Mouse (Mus musculus) layer of hippocampus, postnatal 14 days (tissue): Measurements from ENCODE around the gene Klhl22. TPM values are rescaled to one million over a fixed set of nuclear protein-coding genes. Genes with fewer than 3 reads are reported as not detected.
"Not testable (repeated sequence)": the region's sequence is repeated elsewhere in the genome, so short reads cannot be mapped to it uniquely, and the experiment has no call there.

Experiments used
- DNase-seq, 2 experiments: peaks; one replicate each; pipeline ENCODE4 v3.0.0; 2021 to 2022; ENCODE audit warnings: low spot score in 2 of 2, mixed read lengths in 1 of 2
- long read RNA-seq, 2 experiments: library from polyadenylated mRNA; stranded (forward); transcript quantifications; one replicate each; pipeline ENCODE4 v2.0.0; 2021
- total RNA-seq, 2 experiments: library from RNA; stranded (reverse); gene quantifications; 2 replicates each; pipeline ENCODE4 v1.2.3; 2021

The Klhl22 gene
- 100 to 1,000 TPM in 1 of 2 experiments, 10 to 100 TPM in 1; 91.8 to 108 TPM for total RNA-seq
- long read RNA-seq, experiment 1, partial matches to known transcripts, result 22 of 134 reads
- long read RNA-seq, experiment 1, other reads (novel, unspliced or antisense), result 106 of 134 reads
- long read RNA-seq, experiment 2, transcript Klhl22-207 (7 exons, 2,544 nt), result major isoform, 18 of 228 reads
- long read RNA-seq, experiment 2, partial matches to known transcripts, result 112 of 228 reads
- long read RNA-seq, experiment 2, other reads (novel, unspliced or antisense), result 96 of 228 reads

GRCm38 (mm10) chr16:17759344-17759773, at the start of gene Klhl22:
Gene Klhl22, plus strand, starts transcription at chr16:17759618.
- DNase-seq, result peak; percentile 89

- no peak for DNase-seq
Measured at GRCm38 (mm10) chr16:17717791-17718190, 41.6 kb upstream of the Klhl22 start.

GRCm38 (mm10) chr16:17721114-17721808, 38.2 kb upstream of the Klhl22 start:
- no peak for DNase-seq

- peak in 1 of 2 experiments; percentile 5 for DNase-seq
Measured at GRCm38 (mm10) chr16:17721822-17722460, 37.5 kb upstream of the Klhl22 start.

- DNase-seq, result peak; percentile 89 to 95
Measured at GRCm38 (mm10) chr16:17722461-17723324, 36.7 kb upstream of the Klhl22 start.

GRCm38 (mm10) chr16:17723325-17723626, 36.1 kb upstream of the Klhl22 start:
- no peak for DNase-seq

- DNase-seq, result no peak
Measured at GRCm38 (mm10) chr16:17724448-17724847, 35.0 kb upstream of the Klhl22 start.

GRCm38 (mm10) chr16:17727179-17727861, 32.1 kb upstream of the Klhl22 start:
- no peak for DNase-seq

- DNase-seq, result no peak
Measured at GRCm38 (mm10) chr16:17729974-17730373, 29.4 kb upstream of the Klhl22 start.

- DNase-seq, result no peak
Measured at GRCm38 (mm10) chr16:17732021-17732420, 27.4 kb upstream of the Klhl22 start.

GRCm38 (mm10) chr16:17732431-17732830, 27.0 kb upstream of the Klhl22 start:
- DNase-seq, result no peak

- no peak for DNase-seq
Measured at GRCm38 (mm10) chr16:17732841-17733340, 26.5 kb upstream of the Klhl22 start, which contains the start of gene Med15. Gene Med15, minus strand, starts transcription at chr16:17732891.

- DNase-seq, result no peak
Measured at GRCm38 (mm10) chr16:17733646-17734045, 25.8 kb upstream of the Klhl22 start.

- DNase-seq, result not testable (repeated sequence)
Measured at GRCm38 (mm10) chr16:17734872-17735271, 24.5 kb upstream of the Klhl22 start.

- DNase-seq, result no peak
Measured at GRCm38 (mm10) chr16:17736156-17736555, 23.3 kb upstream of the Klhl22 start.

GRCm38 (mm10) chr16:17740080-17740479, 19.3 kb upstream of the Klhl22 start:
- DNase-seq, result no peak

GRCm38 (mm10) chr16:17742810-17743209, 16.6 kb upstream of the Klhl22 start:
- no peak for DNase-seq

GRCm38 (mm10) chr16:17743279-17743678, 16.1 kb upstream of the Klhl22 start:
- no peak for DNase-seq

- no peak for DNase-seq
Measured at GRCm38 (mm10) chr16:17744536-17744935, 14.9 kb upstream of the Klhl22 start.

- DNase-seq, result no peak
Measured at GRCm38 (mm10) chr16:17745067-17745466, 14.4 kb upstream of the Klhl22 start.
